Mouse (Mus musculus) midbrain, embryonic 11.5 days (tissue): ENCODE data around the gene Mrpl28. TPM values are rescaled to one million over a fixed set of nuclear protein-coding genes. Genes with fewer than 3 reads are reported as not detected.
"Not testable (repeated sequence)": the region's sequence is repeated elsewhere in the genome, so short reads cannot be mapped to it uniquely, and the experiment has no call there.

ENCODE experiments used
- ATAC-seq: fragments of 200-750 bp; cut with Nextera tagmentation; 2 replicates; pipeline ENCODE4 v1.8.0; 2017; ENCODE audit warnings: moderate TSS enrichment, moderate library complexity; ENCODE audit not compliant: low FRiP score
- DNase-seq: peaks from one replicate; pipeline ENCODE4 v3.0.0; 2015; ENCODE audit warnings: low spot score; ENCODE audit errors: missing footprints
- H3K27ac ChIP-seq: fragments of 300-500 bp; sonication (generic); 2 replicates; pipeline ENCODE4 v1.5.1; 2014; ENCODE audit warnings: low read depth, low read length
- H3K27me3 ChIP-seq: fragments of 300-500 bp; sonication (generic); 2 replicates; pipeline ENCODE4 v1.6.1; 2014; ENCODE audit warnings: mild to moderate bottlenecking, low read length, moderate library complexity, mixed read lengths; ENCODE audit not compliant: control insufficient read depth, insufficient read depth
- H3K36me3 ChIP-seq: fragments of 300-500 bp; sonication (generic); 2 replicates; pipeline ENCODE4 v1.6.1; 2014; ENCODE audit warnings: mild to moderate bottlenecking, low read length, moderate library complexity, mixed read lengths; ENCODE audit not compliant: control insufficient read depth, insufficient read depth
- H3K4me1 ChIP-seq: fragments of 300-500 bp; sonication (generic); 2 replicates; pipeline ENCODE4 v1.6.1; 2014; ENCODE audit warnings: low read length; ENCODE audit not compliant: control insufficient read depth, insufficient read depth
- H3K4me2 ChIP-seq: fragments of 300-500 bp; sonication (generic); 2 replicates; pipeline ENCODE4 v1.6.1; 2014; ENCODE audit warnings: mild to moderate bottlenecking, moderate library complexity
- H3K4me3 ChIP-seq: fragments of 300-500 bp; sonication (generic); 2 replicates; pipeline ENCODE4 v1.5.1; 2014; ENCODE audit warnings: low read depth, low read length
- H3K9ac ChIP-seq: fragments of 300-500 bp; sonication (generic); 2 replicates; pipeline ENCODE4 v1.6.1; 2014; ENCODE audit warnings: low read length
- H3K9me3 ChIP-seq: fragments of 300-500 bp; sonication (generic); 2 replicates; pipeline ENCODE4 v1.6.1; 2016; ENCODE audit warnings: low read length; ENCODE audit not compliant: control insufficient read depth
- WGBS: fragments of 180-500 bp; shearing (Covaris S2); extraction: QIAGEN DNeasy Blood & Tissue Kit; methylation state at CpG from one replicate; pipeline ENCODE4 v1.1.7; 2014; 5-methylcytosine and 5-hydroxymethylcytosine counted together
- polyA plus RNA-seq: library from polyadenylated mRNA; unstranded; fragments of >200 nt; fragmentation: Nextera tagmentation; extraction: Ambion mirVana; gene quantifications from 2 replicates; pipeline ENCODE4 v1.2.1, GENCODE M21; 2014

Gene Mrpl28
- polyA plus RNA-seq, 1 experiment from 2014 or later: 275 TPM

GRCm38 (mm10) chr17:26113181-26113948 is 9.9 kb upstream of the Mrpl28 start, which contains the start of gene Tmem8:
Gene Tmem8, plus strand, starts transcription at chr17:26113299.
- ATAC-seq (peak; percentile 80), DNase-seq (peak; percentile 96)
- no peaks in the 10 kb centered on the region for H3K9me3 ChIP-seq
- H3K27ac ChIP-seq: no peak within 1 kb of the TSS
- under 1% methylated on average over 69 of the region's 75 CpGs for WGBS
- H3K4me2 ChIP-seq: peak within 1 kb of the TSS; percentile 97
- peaks cover 13% of the 10 kb centered on the region for H3K4me1 ChIP-seq
- H3K27me3 ChIP-seq: peaks cover 42% of the 10 kb centered on the region
- H3K36me3 ChIP-seq: no peaks in the 10 kb centered on the region
- peak within 1 kb of the TSS; percentile 77 for H3K9ac ChIP-seq
- peak within 1 kb of the TSS; percentile 70 for H3K4me3 ChIP-seq

DNA sequence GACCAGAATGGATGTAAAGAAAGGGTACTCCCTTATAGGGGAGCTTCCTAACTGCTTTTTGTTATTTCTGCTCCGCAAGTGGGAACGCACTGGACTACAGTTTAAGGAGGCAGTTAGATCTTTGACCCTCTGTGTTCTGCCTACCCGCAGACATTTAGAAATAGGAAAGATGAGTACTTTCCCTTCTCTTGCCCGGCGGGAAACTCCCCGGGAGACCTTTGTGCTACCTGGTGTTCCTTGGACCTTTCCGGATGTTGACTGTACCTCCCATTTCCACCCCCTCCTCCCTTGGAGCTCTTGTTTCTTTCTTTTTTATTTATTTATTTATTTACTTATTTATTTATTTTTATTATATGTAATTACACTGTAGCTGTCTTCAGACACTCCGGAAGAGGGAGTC is 9.2 kb upstream of the Mrpl28 start:
- Histone ChIP-seq H3K27me3 (peaks cover 42% of the 10 kb centered on the region), H3K4me1 (peaks cover 13% of the 10 kb centered on the region), H3K36me3 (no peaks in the 10 kb centered on the region), H3K4me3 (peak overlapping the region; percentile 70), H3K27ac (no peak overlapping the region), H3K9me3 (no peaks in the 10 kb centered on the region), H3K4me2 (peak overlapping the region; percentile 97), H3K9ac (no peak overlapping the region; the same call in 1 of the 2 replicates)
- 8% methylated on average over 8 of the region's 8 CpGs for WGBS
- DNase-seq (no peak), ATAC-seq (no peak)

GRCm38 (mm10) chr17:26114461-26114860 is 8.8 kb upstream of the Mrpl28 start:
- H3K4me2 ChIP-seq, H3K36me3 ChIP-seq, H3K9ac ChIP-seq, ATAC-seq, H3K27ac ChIP-seq, H3K4me3 ChIP-seq, DNase-seq, H3K9me3 ChIP-seq: not testable (repeated sequence)
- peaks cover 13% of the 10 kb centered on the region for H3K4me1 ChIP-seq
- H3K27me3 ChIP-seq: peaks cover 42% of the 10 kb centered on the region
- 66% methylated on average over 7 of the region's 7 CpGs for WGBS

DNA sequence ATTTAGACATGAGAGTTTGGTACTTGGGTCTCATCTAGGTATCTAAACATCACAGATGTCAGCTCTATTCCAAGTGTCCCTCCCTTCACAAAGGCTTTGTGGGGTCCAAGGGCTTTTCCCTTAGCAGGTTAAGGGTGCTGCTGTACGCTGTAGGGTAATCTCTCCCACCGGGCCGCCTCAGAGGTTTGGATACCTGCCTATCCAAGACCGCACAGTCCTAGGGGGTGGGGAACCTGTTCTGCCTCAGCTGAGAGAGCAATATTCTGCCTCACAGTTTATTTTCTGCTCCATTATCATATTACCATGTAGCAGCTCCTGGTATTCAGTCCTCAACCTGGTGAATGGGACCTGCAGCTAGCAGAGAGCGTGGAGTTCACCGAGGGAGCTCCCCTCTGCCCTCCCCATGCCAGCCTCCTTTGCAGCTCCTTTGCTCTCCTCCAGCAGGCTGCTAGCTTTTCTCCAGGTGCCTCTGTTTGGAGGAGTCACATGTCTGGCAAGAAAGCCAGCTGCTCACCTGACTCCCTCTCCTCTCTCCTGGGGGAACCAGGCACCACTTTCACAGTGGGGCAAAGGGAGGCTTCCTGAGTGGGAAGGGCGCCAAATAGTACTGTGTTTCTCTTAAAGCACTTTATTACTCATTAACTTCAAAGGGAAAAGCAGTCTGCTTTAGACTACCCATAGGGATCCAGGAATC is 7.9 kb upstream of the Mrpl28 start:
- 81% methylated on average over 7 of the region's 7 CpGs for WGBS

DNA sequence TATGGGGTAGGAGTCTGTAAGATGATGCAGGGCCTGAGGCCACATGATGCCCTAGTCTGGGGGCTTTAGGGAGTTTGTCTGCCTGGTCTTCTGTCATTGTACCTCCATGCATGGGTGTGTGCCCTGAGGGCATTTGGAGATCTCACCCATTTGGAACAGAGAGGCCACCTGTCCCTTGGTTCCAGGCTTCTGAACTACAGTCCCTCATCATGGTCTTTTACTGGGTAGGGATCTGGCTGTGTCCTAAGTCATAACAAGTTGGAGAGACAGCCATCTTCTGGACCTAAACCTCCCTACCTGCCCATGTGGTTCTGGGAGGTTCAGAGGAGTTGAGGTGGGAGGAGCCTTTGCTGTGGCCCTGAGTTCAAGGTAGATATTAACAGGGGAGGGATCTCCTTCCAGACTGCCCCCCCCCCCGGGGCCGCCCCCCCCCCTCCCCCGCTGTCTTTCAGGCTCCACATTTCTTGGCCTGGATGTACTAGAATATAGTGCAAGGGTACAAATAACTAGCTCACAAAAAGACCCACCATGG is 7.3 kb upstream of the Mrpl28 start:
- DNase-seq (no peak), ATAC-seq (no peak)
- Histone ChIP-seq H3K27me3 (peaks cover 42% of the 10 kb centered on the region), H3K4me3 (no peak overlapping the region), H3K9me3 (no peaks in the 10 kb centered on the region), H3K36me3 (no peaks in the 10 kb centered on the region), H3K27ac (no peak overlapping the region), H3K4me1 (peaks cover 9% of the 10 kb centered on the region), H3K9ac (no peak overlapping the region), H3K4me2 (no peak overlapping the region)
- 64% methylated on average over 2 of the region's 3 CpGs for WGBS

More for the DNA sequence above, 7.9 kb upstream of the Mrpl28 start:
- Histone ChIP-seq H3K4me2 (no peak overlapping the region), H3K4me3 (no peak overlapping the region), H3K36me3 (no peaks in the 10 kb centered on the region), H3K9me3 (no peaks in the 10 kb centered on the region), H3K4me1 (peaks cover 13% of the 10 kb centered on the region), H3K27me3 (peaks cover 42% of the 10 kb centered on the region), H3K27ac (no peak overlapping the region), H3K9ac (no peak overlapping the region)
- ATAC-seq (no peak), DNase-seq (no peak)

DNA sequence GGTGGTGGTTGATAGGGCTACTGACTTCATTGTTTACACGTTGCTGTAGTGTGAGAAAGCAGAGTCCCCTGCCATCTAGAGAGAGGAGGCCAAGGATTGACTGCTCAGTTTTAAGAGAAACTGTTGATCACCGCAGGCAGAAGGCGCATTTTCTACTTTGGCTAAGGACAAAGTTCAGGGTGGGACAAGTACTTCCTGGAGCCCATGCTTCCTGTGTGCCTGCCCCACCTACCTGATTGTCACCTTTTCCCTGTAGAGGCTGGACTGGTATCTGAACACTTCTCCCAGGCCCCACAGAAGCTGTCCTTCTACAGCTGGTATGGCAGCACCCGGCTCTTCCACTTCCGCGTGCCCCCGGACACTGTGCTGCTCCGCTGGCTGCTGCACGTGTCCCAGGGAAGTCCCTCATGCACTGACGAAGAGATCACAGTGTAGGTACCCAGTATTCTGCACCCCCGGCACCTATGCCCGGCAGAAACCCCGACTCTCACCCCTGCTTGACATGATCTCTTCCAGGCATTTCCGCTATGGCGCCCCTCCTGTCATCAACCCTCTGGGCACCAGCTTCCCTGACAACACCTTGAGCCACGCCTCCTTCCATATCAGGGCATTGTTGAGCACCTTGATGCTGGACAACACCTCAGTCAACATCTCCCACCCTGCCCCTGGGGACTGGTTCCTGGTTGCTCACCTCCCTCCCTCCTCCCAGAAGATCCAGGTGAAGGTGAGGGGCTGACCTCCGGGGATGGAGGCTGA is 6.6 kb upstream of the Mrpl28 start:
- peaks cover 5% of the 10 kb centered on the region; the same call in 1 of the 2 replicates for H3K4me1 ChIP-seq
- DNase-seq: no peak
- H3K4me3 ChIP-seq: no peak overlapping the region
- H3K9me3 ChIP-seq: no peaks in the 10 kb centered on the region
- no peak overlapping the region for H3K27ac ChIP-seq
- peaks cover 36% of the 10 kb centered on the region for H3K27me3 ChIP-seq
- H3K36me3 ChIP-seq: no peaks in the 10 kb centered on the region
- WGBS: 86% methylated on average over 17 of the region's 17 CpGs
- ATAC-seq: no peak
- H3K4me2 ChIP-seq: no peak overlapping the region
- H3K9ac ChIP-seq: no peak overlapping the region

- H3K9ac ChIP-seq: no peak overlapping the region
- H3K27me3 ChIP-seq: peaks cover 10% of the 10 kb centered on the region
- DNase-seq (peak; percentile 92), ATAC-seq (peak; percentile 49)
- H3K4me3 ChIP-seq: no peak overlapping the region
- no peaks in the 10 kb centered on the region for H3K9me3 ChIP-seq
- no peak overlapping the region for H3K27ac ChIP-seq
- 50% methylated on average over 33 of the region's 33 CpGs for WGBS
- H3K36me3 ChIP-seq: no peaks in the 10 kb centered on the region
- no peak overlapping the region for H3K4me2 ChIP-seq
- H3K4me1 ChIP-seq: peaks cover 10% of the 10 kb centered on the region
These were observed 3.3 kb upstream of the Mrpl28 start for GRCm38 (mm10) chr17:26119766-26120710.
